Mouse (Mus musculus) midbrain, embryonic 10.5 days (tissue): ENCODE measurements around the gene Cox14. TPM values are rescaled to one million over a fixed set of nuclear protein-coding genes. Genes with fewer than 3 reads are reported as not detected.
"Not testable (repeated sequence)": the region's sequence is repeated elsewhere in the genome, so short reads cannot be mapped to it uniquely, and the experiment has no call there.

ENCODE experiments used
- DNase-seq: peaks from one replicate; pipeline ENCODE4 v3.0.0-alpha.2; 2017; ENCODE audit warnings: low spot score
- H3K27ac ChIP-seq: fragments of 300-500 bp; sonication (generic); replicated peaks from 2 replicates; pipeline ENCODE4 v1.5.1; 2016; ENCODE audit warnings: mild to moderate bottlenecking
- H3K27me3 ChIP-seq: fragments of 300-500 bp; sonication (generic); 2 replicates; pipeline ENCODE4 v1.6.1; 2016; ENCODE audit warnings: low read depth, mild to moderate bottlenecking; ENCODE audit not compliant: poor library complexity, severe bottlenecking
- H3K36me3 ChIP-seq: fragments of 300-500 bp; sonication (generic); 2 replicates; pipeline ENCODE4 v1.6.1; 2016; ENCODE audit warnings: mild to moderate bottlenecking, moderate library complexity
- H3K4me1 ChIP-seq: fragments of 300-500 bp; sonication (generic); 2 replicates; pipeline ENCODE4 v1.6.1; 2016
- H3K4me3 ChIP-seq: fragments of 300-500 bp; sonication (generic); 2 replicates; pipeline ENCODE4 v1.5.1; 2016; ENCODE audit warnings: mild to moderate bottlenecking, moderate library complexity
- H3K9me3 ChIP-seq: fragments of 300-500 bp; sonication (generic); replicated peaks from 2 replicates; pipeline ENCODE4 v1.6.1; 2016; ENCODE audit warnings: mild to moderate bottlenecking
- WGBS: fragments of 180-500 bp; shearing (Covaris S2); methylation state at CpG from one replicate; pipeline ENCODE4 v1.1.7; 2016; 5-methylcytosine and 5-hydroxymethylcytosine counted together
- polyA plus RNA-seq: library from polyadenylated mRNA; unstranded; fragments of >200 nt; fragmentation: Nextera tagmentation; extraction: Ambion mirVana; gene quantifications from 2 replicates; pipeline ENCODE4 v1.2.1, GENCODE M21; 2016

The Cox14 gene
- polyA plus RNA-seq, 1 experiment from 2014 or later, result 157 TPM

- 95% methylated on average over 11 of the region's 11 CpGs for WGBS
- no peaks in the 10 kb centered on the region for H3K4me1 ChIP-seq
- no peaks in the 10 kb centered on the region for H3K9me3 ChIP-seq
- H3K27me3 ChIP-seq, result no peaks in the 10 kb centered on the region
- H3K27ac ChIP-seq, result no peak overlapping the region
- no peak for DNase-seq
- H3K36me3 ChIP-seq, result peaks cover 100% of the 10 kb centered on the region
- H3K4me3 ChIP-seq, result no peak overlapping the region
Observed at GRCm38 (mm10) chr15:99736675-99737074, 11.3 kb downstream of the Cox14 start.

GRCm38 (mm10) chr15:99740229-99740628, 14.8 kb downstream of the Cox14 start:
- no peak for DNase-seq
- no peaks in the 10 kb centered on the region for H3K4me1 ChIP-seq
- peaks cover 95% of the 10 kb centered on the region for H3K36me3 ChIP-seq
- H3K27me3 ChIP-seq, result no peaks in the 10 kb centered on the region
- WGBS, result 95% methylated on average over 4 of the region's 4 CpGs
- H3K4me3 ChIP-seq, result no peak overlapping the region
- H3K9me3 ChIP-seq, result no peaks in the 10 kb centered on the region
- H3K27ac ChIP-seq, result no peak overlapping the region

GRCm38 (mm10) chr15:99754204-99754603, 28.8 kb downstream of the Cox14 start:
- Histone ChIP-seq H3K4me1 (peaks cover 6% of the 10 kb centered on the region; the same call in 1 of the 2 replicates), H3K4me3 (no peak overlapping the region), H3K9me3 (peaks cover 4% of the 10 kb centered on the region; the same call in 1 of the 2 replicates), H3K27ac (no peak overlapping the region), H3K27me3 (no peaks in the 10 kb centered on the region), H3K36me3 (peaks cover 16% of the 10 kb centered on the region)
- no peak for DNase-seq
- 86% methylated on average over 3 of the region's 3 CpGs for WGBS

GRCm38 (mm10) chr15:99767467-99767866, 42.0 kb downstream of the Cox14 start:
- peaks cover 29% of the 10 kb centered on the region for H3K4me1 ChIP-seq
- no peak overlapping the region for H3K4me3 ChIP-seq
- H3K9me3 ChIP-seq, result no peaks in the 10 kb centered on the region
- DNase-seq, result no peak
- WGBS, result 90% methylated on average over 4 of the region's 4 CpGs
- H3K27ac ChIP-seq, result no peak overlapping the region
- H3K36me3 ChIP-seq, result peaks cover 36% of the 10 kb centered on the region
- no peaks in the 10 kb centered on the region for H3K27me3 ChIP-seq

GRCm38 (mm10) chr15:99768761-99769160, 43.3 kb downstream of the Cox14 start:
- Histone ChIP-seq H3K36me3 (peaks cover 30% of the 10 kb centered on the region), H3K27me3 (no peaks in the 10 kb centered on the region), H3K9me3 (no peaks in the 10 kb centered on the region), H3K4me1 (peaks cover 35% of the 10 kb centered on the region), H3K27ac (no peak overlapping the region), H3K4me3 (no peak overlapping the region)
- WGBS, result 86% methylated on average over 1 of the region's 1 CpGs
- DNase-seq, result no peak

GRCm38 (mm10) chr15:99771004-99771500, 45.6 kb downstream of the Cox14 start:
- whole genome bisulfite sequencing, result 37% methylated on average over 5 of the region's 5 CpGs
- H3K9me3 ChIP-seq, result no peaks in the 10 kb centered on the region
- peak overlapping the region; percentile 97 for H3K27ac ChIP-seq
- peaks cover 35% of the 10 kb centered on the region for H3K4me1 ChIP-seq
- H3K36me3 ChIP-seq, result peaks cover 9% of the 10 kb centered on the region
- H3K27me3 ChIP-seq, result no peaks in the 10 kb centered on the region
- DNase-seq, result no peak
- peak overlapping the region; percentile 88 for H3K4me3 ChIP-seq

GRCm38 (mm10) chr15:99771601-99772276, 46.3 kb downstream of the Cox14 start:
- Histone ChIP-seq H3K9me3 (no peaks in the 10 kb centered on the region), H3K27me3 (no peaks in the 10 kb centered on the region), H3K27ac (peak overlapping the region; percentile 97), H3K4me1 (peaks cover 35% of the 10 kb centered on the region), H3K36me3 (peaks cover 3% of the 10 kb centered on the region), H3K4me3 (peak overlapping the region; percentile 88)
- DNase-seq, result no peak
- WGBS, result 1% methylated on average over 59 of the region's 59 CpGs

- H3K9me3 ChIP-seq, result no peaks in the 10 kb centered on the region
- peaks cover 35% of the 10 kb centered on the region for H3K4me1 ChIP-seq
- peak; percentile 90 for DNase-seq
- WGBS, result 1% methylated on average over 41 of the region's 41 CpGs
- no peaks in the 10 kb centered on the region for H3K27me3 ChIP-seq
- peak overlapping the region; percentile 97 for H3K27ac ChIP-seq
- peak overlapping the region; percentile 88 for H3K4me3 ChIP-seq
- H3K36me3 ChIP-seq, result no peaks in the 10 kb centered on the region
Observed at GRCm38 (mm10) chr15:99772277-99772880, 47.0 kb downstream of the Cox14 start.

GRCm38 (mm10) chr15:99772881-99772924, 47.3 kb downstream of the Cox14 start, which contains the start of gene Cers5:
TSS of gene Cers5 (minus strand) at chr15:99772885.
- not testable (repeated sequence) for H3K36me3 ChIP-seq, H3K27me3 ChIP-seq, H3K9me3 ChIP-seq, DNase-seq
- Histone ChIP-seq H3K4me3 (peak within 1 kb of the TSS; percentile 88), H3K27ac (peak within 1 kb of the TSS; percentile 97), H3K4me1 (peaks cover 34% of the 10 kb centered on the region)

- DNase-seq, result no peak
- 32% methylated on average over 3 of the region's 3 CpGs for WGBS
- H3K27ac ChIP-seq, result peak overlapping the region; percentile 97
Observed at GRCm38 (mm10) chr15:99772925-99773324, 47.5 kb downstream of the Cox14 start.

More at GRCm38 (mm10) chr15:99772925-99773324, 47.5 kb downstream of the Cox14 start:
- H3K4me1 ChIP-seq, result peaks cover 32% of the 10 kb centered on the region
- H3K4me3 ChIP-seq, result peak overlapping the region; percentile 88
- H3K9me3 ChIP-seq, result no peaks in the 10 kb centered on the region
- no peaks in the 10 kb centered on the region for H3K27me3 ChIP-seq
- no peaks in the 10 kb centered on the region for H3K36me3 ChIP-seq

Other genes starting within 250 kb of the Cox14 start
- 0.86 and 1.1 TPM in 2 replicates for gene Faim2, start 197.5 kb upstream of the Cox14 start, polyA plus RNA-seq
- gene Aqp2, start 146.6 kb upstream of the Cox14 start, polyA plus RNA-seq, result not detected in 2 replicates
- gene Aqp5, start 134.8 kb upstream of the Cox14 start, polyA plus RNA-seq, result 0.61 TPM in 1 of 2 replicates, not detected in the other
- gene Aqp6, start 124.2 kb upstream of the Cox14 start, polyA plus RNA-seq, result 0.16 TPM in 1 of 2 replicates, not detected in the other
- 208 and 239 TPM in 2 replicates for gene Racgap1, start 74.0 kb upstream of the Cox14 start, polyA plus RNA-seq
- gene Asic1, start 55.2 kb upstream of the Cox14 start, polyA plus RNA-seq, result 6.0 and 14.9 TPM in 2 replicates
- 98.1 and 112 TPM in 2 replicates for gene Smarcd1, start 23.5 kb upstream of the Cox14 start, polyA plus RNA-seq
- not detected in 2 replicates for gene Gm17349, start 20.1 kb upstream of the Cox14 start, polyA plus RNA-seq
- gene Gpd1, start 8.1 kb upstream of the Cox14 start, polyA plus RNA-seq, result 0.40 and 0.62 TPM in 2 replicates
- gene Cers5, start 47.3 kb downstream of the Cox14 start, polyA plus RNA-seq, result 58.4 and 63.5 TPM in 2 replicates
- gene Lima1, start 149.8 kb downstream of the Cox14 start, polyA plus RNA-seq, result 23.4 and 23.5 TPM in 2 replicates
- not detected in 2 replicates for gene Fam186a, start 241.4 kb downstream of the Cox14 start, polyA plus RNA-seq
- 35.5 and 37.3 TPM in 2 replicates for gene Larp4, start 244.4 kb downstream of the Cox14 start, polyA plus RNA-seq